Mouse (Mus musculus) brain, embryonic 14.5 days (tissue): Measurements from ENCODE around the gene 5830411N06Rik.

Experiments used
- CTCF ChIP-seq: fragments of 200-500 bp; IDR thresholded peaks from 2 replicates; pipeline ENCODE4 v1.5.1; 2012; ENCODE audit warnings: inconsistent platforms, mild to moderate bottlenecking, moderate library complexity, borderline replicate concordance; ENCODE audit not compliant: insufficient read depth, insufficient read length; ENCODE audit errors: extremely low read depth
- POLR2A ChIP-seq: fragments of 200-500 bp; IDR thresholded peaks from 2 replicates; pipeline ENCODE4 v1.6.1; 2012; ENCODE audit warnings: mild to moderate bottlenecking, inconsistent platforms, borderline replicate concordance; ENCODE audit not compliant: poor library complexity, insufficient read depth, insufficient read length, severe bottlenecking; ENCODE audit errors: extremely low read depth

DNA sequence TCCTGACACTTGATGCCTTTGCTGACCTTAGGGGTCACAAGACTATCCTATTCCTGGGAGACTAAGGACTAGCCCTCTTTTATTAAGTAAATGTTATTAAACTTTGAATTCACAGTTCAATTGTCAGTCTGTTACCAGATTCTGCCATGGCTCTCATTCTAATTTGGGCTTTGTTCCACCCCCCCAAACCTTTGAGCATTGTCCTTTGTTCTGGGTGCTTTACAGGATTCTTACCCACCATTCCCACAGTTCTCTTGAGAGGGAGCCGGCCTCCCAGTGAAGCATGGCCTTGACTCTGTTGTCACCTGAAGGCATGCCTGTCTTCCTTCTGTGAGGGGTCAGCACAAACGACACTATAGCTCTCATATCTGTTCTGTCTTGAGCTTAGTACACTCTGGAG, 16.1 kb upstream of the 5830411N06Rik start:
- no peak for TF ChIP-seq CTCF
- no peak for TF ChIP-seq POLR2A
